Mouse (Mus musculus): ENCODE measurements at regions not wholly inside any gene's neighbourhood (a gene's known extent, or its start where the extent isn't known, plus 50 kb on each side); places are given as distances from the start of the nearest gene placed in this dataset.

GRCm38 (mm10) chr2:30718741-30719381, 84.6 kb downstream of the 1700001O22Rik start:
- no peak for TF ChIP-seq GATA1 (IDR thresholded peaks at IDR 0.05; ENCODE audit: low read length)
- TF ChIP-seq TAL1 (IDR thresholded peaks at IDR 0.05; ENCODE audit: low read length), result no peak
